Mouse (Mus musculus) brain, embryonic 14.5 days (tissue): ENCODE data around the gene Gsn.

Source experiments
- CTCF ChIP-seq: fragments of 200-500 bp; IDR thresholded peaks from 2 replicates; pipeline ENCODE4 v1.5.1; 2012; ENCODE audit warnings: inconsistent platforms, mild to moderate bottlenecking, moderate library complexity, borderline replicate concordance; ENCODE audit not compliant: insufficient read depth, insufficient read length; ENCODE audit errors: extremely low read depth
- POLR2A ChIP-seq: fragments of 200-500 bp; IDR thresholded peaks from 2 replicates; pipeline ENCODE4 v1.6.1; 2012; ENCODE audit warnings: mild to moderate bottlenecking, inconsistent platforms, borderline replicate concordance; ENCODE audit not compliant: poor library complexity, insufficient read depth, insufficient read length, severe bottlenecking; ENCODE audit errors: extremely low read depth

GRCm38 (mm10) chr2:35208931-35209665, 47.1 kb upstream of the Gsn start:
- TF ChIP-seq POLR2A, result no peak
- no peak for TF ChIP-seq CTCF
